Mouse (Mus musculus) kidney, postnatal 36 days (tissue): ENCODE measurements around the gene Gpx3.
A peak's percentile ranks its signal among the peaks of the same experiment; 100 is the strongest.

Experiments
- DNase-seq, 2 experiments: peaks; one replicate each; pipeline ENCODE4 v3.0.0; 2021 to 2022; ENCODE audit warnings: mixed read lengths in 2 of 2

Gene Gpx3

DNA sequence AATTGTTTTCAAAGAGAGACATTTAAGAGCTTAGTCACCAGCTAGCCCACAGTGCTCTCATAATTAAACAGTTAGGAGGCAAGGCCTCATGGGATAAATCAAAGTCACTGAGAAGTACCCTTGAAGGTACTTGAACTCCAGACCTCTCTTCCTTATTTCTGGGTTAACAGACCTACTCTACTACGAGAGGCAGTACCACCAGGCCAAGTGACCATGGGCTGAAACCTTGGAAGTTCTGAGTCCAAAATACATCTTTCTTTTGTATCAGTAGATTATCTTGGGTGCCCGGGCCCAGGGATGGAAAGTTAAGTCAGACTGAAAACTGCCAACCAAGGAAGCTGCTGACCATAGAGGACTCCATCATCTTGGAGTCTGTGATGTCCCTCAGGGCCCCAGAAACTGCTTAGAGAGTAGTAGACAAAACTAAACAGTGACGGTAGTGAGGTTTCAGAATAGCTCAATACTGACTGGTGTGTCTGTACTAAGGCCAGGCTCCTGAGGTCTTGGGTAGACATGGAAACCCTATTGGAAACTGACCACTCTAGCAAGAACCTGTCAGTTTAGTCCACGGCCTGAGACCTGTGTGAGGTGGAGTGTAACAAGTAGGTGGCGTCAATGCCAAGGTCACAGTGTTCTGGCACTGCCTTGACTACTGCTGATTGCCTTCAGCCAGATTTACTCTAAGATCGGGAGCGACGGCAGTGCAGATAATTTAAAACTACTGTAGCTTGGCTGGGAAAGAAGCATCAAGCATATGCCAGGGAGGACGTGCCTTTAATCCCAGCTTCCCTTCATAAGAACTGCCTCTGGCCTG is 10.5 kb downstream of the Gpx3 start:
- peak; percentile 66 to 76 for DNase-seq

DNA sequence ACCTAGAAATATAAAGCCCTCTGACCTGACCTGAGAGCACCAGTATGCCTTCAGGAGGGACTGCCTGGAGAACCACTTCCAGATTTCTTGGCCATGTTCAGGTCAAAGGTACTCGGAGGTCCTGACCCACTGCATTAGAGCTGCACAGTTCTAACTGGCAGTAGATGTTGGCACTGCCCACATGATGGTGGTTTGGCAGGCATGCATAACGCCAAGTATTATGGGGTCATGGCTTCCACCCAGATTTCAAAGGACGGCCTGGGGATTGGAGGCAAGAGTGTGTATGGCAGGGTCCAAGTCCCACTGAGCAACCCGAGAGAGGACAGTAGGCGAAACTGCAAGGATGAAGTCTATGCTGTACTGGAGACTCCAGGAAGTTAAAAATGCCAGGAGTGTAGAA is 11.6 kb downstream of the Gpx3 start:
- peak in 1 of 2 experiments; percentile 39 for DNase-seq

DNA sequence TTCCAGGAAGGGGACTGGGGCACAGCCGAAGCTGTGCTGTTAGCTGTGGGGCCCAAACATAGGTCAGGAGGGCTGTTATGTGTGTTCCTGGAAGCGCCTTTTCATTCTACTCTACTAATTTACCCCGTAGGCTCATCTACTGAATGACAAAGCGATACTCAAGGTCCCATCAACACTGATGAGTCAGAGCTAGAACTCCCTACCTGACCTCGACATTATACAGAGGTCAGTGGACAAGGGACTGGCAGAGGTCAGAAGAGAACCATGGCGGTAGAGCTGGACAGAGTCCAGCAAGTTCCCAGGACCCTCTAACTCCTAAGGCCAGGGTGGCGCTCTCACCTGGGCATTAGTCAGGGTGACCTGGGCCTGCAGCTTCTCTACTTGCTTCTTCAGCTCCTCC is 15.2 kb downstream of the Gpx3 start:
- DNase-seq = no peak

DNA sequence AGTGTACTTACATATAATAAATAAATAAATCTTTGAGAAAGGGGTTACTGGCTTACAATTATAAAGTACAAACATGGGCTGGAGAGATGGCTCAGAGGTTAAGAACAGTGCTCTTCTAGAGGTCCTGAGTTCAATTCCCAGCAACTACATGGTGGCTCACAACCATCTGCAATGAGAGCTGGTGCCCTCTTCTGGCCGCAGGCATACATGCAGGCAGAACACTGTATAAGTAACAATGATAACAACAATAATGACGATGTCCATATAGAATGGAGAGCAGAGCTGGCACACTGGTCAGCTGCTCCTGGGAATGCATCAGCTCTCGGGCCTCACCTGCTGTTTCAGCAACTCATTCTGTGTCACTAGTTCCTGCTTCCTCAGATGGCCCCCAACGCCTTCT is 16.0 kb downstream of the Gpx3 start:
- no peak for DNase-seq

DNA sequence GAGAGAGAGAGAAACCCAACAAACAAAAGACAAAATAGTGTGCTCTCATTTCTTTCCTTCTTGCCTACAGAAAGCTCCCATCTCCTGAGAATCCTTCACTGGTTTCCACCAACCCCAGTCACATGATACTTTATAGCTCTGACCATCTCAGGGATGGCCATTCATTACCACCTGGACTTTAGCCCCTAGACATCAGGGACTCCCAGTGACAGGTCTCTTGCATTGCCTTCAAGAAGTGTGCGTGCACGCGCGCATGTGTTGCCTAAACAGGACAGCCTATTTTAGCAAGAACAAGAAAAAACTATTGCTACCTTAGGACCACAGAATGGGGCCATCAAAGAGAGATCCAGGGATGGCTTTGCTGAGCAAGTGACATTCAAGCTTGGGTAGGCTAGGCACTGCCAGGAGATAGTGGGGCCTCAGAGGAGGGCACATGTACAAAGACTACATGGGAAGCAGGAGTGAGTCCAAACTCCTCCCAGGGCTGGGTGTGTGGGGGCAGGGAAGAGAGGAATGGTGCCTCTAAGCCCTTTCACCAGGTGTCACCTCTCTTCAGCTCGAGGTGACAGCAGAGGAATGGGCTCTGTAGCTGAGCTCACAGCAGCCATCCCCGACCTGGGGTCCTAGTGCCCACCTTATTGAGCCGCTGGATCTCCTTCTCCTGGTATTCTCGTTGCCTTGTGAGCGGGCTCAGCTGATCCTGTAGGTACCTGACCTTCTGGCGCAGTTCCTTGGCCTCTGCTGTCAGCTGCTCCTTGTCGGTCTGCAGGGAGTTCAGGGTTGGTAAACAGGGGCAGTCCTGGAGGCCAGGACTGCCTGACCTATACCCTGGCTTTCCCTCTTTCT is 18.1 kb downstream of the Gpx3 start:
- DNase-seq = peak; percentile 76 to 81

DNA sequence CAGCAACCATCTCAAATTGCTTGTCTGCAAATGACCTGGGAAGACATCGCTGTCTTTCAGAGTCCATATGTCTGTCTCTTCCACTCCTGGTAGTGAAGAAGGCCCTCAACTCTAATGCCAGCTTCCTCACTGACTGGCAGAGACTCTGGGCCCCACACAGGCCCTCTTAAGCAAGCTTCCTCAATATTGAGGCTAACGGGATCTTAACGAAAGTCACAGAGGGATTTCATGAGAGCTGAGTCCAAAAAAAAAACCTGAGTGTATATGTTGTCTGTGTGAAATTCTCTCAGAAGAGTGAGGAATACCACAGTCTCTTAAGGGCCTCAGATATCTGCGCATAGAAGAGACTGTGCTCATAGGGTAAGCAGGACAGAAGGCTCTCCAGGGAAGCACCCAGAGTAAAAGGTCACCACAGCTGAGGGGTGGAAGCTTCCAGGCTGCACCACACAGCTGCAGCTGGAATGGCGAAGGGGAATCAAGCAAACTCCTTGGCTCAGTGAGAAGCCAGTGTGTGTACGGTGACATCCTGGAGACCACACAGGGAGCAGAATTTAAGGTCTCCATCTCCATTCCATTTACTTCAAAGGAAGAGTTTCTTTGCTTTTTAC is 18.8 kb downstream of the Gpx3 start:
- no peak for DNase-seq

DNA sequence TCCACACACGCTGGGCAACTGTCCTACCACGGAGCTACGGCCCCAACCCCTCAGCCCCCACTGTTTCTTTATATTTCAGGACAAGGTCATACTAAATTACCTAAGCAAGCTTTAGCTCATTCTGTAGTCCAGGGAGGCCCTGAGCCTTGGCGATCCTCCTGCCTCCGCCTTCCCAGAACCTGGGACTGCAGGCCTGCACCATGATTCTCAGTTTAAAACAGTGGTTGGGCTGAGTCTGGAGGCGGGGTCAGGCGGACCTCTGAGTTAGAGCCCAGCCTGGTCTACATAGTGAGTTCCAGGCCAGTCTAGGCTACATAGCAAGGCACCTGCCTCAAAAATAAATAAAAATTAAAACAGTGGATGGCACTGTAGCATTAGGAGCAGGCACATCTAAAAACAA is 19.5 kb downstream of the Gpx3 start:
- peak in 1 of 2 experiments; percentile 45 for DNase-seq

DNA sequence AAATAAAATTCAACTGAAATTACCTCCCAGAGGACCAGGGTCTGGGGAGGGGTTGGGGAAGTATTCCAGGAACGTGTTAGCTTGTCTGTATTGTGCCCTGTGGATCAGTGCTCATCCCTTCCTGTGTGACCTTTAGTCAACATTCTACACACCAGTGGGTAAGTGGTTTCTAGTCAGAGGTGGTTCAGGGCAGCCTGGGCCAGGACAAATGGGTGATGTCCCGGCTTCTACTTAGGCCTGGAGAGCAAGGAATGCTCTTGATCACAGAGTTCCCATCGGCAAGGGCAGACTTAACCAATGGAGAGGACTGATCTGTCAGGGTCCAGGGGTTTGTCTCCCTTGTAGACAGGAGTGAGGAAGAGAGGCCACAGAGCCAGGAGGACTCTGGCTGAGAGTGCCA is 20.2 kb downstream of the Gpx3 start:
- peak; percentile 52 to 60 for DNase-seq

DNA sequence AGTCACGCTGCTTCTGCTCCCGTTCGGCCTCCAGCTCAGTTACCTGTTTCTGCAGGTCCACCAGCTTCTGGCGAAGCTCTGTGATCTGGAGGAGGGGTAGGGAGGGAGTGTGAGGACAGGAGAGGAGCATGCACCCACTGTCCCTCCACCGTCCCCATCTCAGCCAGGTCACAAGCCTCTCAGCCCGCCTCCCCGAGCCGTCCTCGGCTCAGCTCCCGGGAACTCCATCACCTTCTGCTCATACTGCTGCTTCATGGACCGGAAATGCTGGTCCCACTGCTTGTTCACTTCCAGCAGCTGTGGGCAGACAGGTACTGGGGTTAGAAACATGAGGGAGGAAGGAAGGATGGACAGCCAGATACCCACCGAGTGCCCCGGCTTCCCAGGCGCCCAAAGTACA is 21.9 kb downstream of the Gpx3 start:
- no peak for DNase-seq

DNA sequence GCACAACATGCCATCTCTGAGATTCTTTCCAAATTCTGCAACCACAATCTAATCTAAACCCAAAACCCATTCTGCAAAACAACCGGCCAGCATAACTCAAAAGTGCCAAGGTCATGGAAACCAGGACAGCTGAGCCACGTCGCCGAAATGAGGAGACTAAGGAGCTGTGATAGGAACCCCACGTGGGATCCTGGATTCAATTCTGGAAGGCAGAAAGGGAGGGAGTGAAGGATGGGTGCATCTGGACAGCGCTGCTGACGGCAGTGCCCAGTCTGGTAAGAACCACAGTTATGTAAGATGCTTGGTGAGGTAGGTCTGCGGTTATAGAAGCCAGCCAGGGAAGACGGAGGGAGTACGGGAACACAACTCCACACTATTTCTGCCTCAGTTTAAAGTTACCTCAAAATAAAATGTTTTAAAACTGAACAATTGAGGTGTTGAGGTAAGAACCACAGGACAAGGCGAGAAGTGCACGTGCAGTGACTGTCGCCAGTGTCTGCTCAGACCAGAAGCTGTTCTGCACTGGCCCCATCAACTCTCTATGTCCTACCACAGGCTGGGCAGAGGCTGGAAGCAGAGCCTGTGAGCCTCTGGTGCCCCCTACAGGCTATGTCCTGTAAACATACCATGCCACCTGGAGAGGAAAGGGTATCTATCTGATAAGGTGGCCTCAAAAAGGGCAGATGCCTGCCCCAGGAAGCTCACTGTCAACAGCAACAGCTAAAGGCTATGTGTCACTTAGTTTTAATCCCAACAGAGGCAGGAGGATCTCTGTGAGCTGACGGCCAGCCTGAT is 25.3 kb downstream of the Gpx3 start:
- peak; percentile 76 to 89 for DNase-seq

DNA sequence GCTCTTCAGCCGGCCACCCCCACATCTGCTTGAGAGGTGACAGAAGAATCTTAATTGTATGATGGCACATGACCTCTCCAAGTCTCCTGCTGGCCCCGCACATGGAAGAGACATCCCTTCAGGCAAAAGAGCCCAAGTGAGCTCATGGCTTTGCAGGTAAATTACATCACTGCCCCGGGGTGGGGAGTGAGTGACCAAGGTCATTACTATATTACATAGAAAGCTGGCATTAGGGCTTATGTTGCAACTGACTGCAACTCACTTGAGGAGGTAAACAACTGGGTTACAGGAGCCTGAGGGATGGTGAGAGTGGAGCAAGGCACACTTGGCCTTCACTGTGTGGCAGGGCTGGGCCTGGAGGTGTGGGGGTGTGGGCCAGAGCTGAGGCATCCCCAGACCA is 26.0 kb downstream of the Gpx3 start:
- DNase-seq = no peak

DNA sequence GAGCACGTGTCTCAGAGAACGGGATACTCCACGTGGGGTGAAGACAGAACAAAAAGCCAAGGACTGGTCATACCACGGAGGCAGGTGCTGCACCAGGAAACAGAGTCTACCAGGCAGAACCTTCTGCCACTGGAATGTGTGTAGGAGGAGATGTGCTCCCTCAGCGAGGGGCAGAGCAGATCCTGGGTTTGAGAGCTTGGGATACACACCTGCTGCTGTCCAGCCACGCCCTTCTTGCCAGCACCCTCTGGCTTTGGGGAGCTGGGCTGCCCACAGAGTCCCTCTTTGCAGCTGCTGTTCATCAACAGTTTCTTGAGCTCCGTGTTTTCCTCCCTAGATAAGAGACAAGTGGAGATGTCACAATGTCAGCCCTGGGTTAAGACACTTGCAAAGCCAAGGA is 26.6 kb downstream of the Gpx3 start:
- no peak for DNase-seq

DNA sequence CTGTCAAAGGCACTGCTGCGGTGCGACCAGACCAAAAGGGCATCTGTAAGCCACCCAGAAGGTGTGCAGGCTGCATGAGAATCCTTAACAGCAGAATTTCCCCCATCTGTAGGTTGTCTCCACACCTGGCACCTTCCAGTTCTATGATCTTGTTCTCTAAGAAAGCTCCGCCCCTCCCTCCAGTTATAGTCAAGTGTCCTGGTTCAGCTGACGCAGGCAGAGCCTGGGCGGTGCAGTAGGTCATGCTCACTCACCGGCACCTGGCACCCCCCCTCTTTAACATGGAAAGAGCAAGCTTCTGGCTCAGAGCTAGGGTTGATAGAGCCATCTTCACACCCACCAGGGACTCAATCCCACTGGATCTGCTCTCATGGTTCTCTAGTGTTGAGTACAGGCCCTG is 27.0 kb downstream of the Gpx3 start:
- DNase-seq = no peak

DNA sequence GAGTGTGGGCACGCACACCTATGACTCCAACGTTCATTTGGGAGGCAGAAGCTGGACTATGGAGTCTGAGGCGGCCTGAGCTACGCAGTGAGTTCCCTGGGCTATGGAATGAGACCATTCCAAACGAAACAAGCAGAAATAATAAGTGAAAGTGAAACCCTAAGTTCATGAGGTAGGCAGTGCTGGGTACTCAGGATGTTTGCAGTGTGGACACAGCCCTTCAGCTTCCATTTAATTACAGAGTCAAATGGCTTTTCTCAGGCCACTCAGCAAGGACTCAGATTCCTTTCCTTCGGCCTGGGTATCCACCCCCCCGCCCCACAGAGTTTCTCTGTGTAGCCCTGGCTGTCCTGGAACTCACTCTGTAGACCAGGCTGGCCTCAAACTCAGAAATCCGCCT is 27.5 kb downstream of the Gpx3 start:
- no peak for DNase-seq

DNA sequence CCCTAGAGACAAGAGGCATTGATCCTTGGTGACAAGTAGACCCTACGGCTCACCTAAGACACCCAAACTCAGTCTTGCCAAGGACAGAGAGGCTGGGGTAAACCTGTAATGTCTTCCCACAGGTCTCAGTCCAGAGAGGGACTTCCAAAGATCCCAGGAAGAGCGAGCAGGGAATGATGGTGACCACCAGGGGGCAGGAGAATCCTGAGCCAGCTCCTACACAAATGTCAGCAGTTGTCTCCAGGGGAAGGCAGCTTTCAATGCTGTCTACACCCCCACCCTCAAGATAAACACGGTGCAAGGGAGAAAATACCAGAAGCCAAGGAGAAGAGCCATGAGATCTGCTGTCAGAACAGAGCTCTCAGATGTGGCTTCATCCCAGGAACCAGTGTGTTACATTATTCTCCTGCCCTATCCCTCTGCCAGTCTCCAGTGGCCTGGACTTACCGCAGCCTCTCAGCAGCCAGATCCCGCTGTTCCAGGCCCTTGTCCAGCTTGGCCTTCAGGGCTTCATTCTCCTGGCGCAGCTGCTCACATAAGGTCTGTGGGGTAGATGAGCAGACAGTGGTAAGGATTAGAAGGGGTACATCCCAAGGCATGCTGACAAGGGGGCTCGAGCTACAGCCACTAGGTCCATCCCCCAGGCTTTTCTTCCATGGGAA is 28.2 kb downstream of the Gpx3 start:
- peak in 1 of 2 experiments; percentile 82 for DNase-seq

DNA sequence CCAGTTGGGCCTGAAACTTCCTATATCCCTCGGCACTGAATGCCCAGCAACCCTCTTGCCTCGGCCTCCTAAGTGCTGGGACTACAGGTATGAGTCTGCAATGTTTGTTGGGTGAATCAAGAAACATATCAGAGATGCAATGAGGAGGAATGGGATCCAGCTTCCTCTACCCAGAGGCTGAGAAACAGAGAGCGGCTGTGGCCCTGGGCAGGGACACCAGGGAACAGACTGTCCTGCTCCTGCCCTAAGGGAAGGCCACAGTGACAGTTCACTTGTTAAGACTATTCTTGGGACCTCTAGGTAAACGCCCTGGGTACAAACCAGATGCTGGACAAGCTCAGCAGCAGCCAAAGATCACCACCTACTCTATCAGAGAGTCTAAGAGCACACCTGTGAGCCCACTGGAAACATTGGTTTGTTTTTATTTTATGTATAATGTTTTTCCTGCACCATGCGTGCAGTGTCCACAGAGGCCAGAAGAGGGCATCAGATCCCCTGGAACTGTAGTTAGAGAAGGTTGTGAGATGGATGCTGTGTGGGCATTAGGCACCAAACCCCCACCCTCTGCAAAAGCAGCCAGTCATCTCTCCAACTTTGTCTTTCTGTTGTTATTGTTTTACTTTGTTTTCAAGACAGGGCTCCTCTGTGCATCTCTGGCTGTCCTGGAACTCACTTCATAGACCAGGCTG is 29.3 kb downstream of the Gpx3 start:
- peak in 1 of 2 experiments; percentile 79 for DNase-seq

DNA sequence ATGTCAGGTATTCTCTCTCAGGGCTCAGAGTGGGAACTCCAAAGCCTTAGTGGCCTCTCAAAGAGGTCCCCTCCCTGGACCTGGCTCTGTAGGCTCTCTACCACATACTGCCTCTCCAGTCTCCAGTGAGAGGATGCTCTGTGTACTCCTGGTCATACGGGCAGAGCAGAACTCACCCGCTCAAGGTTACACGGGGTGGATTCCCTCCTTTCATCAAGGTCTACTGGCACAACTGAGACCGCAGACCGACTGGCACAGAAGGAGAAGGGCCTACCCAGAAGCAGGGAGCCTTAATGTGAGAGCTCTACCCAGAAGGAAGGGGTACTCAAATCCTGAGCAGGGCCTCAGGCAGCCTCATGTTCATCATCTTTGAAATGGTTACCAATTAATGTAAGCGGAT is 30.3 kb downstream of the Gpx3 start:
- no peak for DNase-seq

DNA sequence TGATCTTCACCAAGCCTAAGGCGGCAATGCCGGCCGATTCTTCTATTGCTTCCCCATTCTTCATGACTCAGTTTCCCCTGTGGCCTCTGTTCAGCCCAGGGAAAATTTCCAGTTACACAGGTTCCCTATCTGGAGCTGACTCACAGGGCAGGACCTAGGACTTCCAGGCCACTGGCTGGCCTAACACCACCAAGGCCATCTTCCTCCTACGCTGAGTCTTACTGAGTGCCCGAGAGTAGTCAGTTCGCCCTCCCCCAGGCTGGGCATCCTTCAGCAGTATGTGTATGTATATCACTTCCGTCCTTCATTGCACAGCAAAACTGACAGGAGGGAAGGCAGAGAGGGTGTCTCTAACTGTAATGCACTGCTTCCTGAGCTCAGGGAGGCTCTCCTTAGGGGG is 31.9 kb downstream of the Gpx3 start:
- DNase-seq = no peak

DNA sequence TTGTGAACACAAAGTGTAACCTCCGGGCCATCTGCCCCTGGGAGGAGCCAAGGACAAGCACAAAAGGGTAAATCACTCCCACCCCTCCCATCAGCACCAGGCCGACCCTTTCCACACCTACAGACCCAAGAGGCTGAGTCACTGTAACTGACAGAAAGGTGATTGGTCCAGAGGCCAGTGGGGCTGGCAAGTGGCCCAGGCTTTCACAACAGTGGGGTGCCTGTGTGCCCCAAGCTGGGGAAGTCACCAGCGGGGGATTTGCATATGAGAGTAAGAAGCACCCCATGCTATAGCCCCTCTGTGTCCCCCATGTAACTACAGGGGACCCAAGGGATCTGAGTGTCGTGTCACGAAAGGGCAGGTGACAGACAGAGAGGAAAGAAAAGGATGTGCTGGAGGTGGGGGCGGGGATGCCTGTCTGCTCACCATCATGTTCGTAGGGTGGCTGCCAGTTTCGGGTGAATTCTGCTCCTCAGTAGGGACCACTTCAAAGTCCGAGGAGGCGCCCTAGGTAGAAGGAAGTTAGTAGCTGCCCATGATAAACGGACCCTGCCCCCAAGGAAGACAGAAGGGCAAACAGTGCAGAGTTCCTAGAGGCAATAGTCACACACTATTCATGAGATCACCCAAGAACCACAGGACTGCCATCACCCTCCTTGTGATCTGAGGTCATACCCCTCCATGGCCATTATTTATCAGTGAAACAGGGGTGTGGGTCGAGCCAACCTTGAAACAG is 34.0 kb downstream of the Gpx3 start:
- DNase-seq = peak in 1 of 2 experiments; percentile 35

DNA sequence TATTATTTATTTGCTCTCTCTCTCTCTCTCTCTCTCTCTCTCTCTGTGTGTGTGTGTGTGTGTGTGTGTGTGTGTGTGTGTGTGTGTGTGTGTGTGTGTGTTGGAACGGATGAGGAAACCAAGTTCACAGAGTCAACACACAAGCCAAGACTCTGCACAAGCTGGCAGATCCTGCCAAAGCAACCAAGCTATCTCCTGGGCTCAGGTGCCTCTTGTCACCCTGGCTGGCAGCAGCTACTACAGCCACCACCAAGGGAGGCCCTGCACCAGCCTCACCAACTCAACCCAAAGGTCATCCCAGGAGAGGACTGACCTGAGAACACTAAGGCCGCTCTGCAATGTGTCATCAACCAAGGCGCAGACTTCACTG is 34.5 kb downstream of the Gpx3 start:
- no peak for DNase-seq

DNA sequence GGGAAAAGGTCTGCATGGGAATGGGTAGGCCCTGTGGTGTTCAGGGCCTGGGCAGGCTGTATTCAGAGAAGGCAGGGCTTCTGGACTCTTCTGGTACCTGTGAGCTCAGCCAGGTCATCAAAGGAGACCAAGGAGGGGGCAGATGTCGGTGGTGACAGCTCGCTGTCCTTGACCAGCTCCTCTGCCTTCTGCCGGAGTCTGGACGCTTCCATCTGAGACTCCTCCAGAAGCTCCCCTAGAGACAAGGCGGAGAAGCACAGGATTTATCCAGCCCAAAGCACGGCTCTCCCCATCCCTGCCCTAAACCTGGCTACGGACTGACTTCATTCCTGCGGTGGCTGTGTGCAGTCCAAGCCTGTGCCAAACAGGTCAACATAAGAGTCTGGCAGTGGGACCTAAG is 37.2 kb downstream of the Gpx3 start:
- no peak for DNase-seq
